Mouse (Mus musculus) hindbrain, postnatal 0 days (tissue): ENCODE results near the gene Ptpru. TPM values are rescaled to one million over a fixed set of nuclear protein-coding genes. Genes with fewer than 3 reads are reported as not detected.

ENCODE experiments used
- ATAC-seq: fragments of 200-750 bp; cut with Nextera tagmentation; 2 replicates; pipeline ENCODE4 v1.8.0; 2017; ENCODE audit warnings: mild to moderate bottlenecking, moderate TSS enrichment, moderate library complexity
- DNase-seq: peaks from one replicate; pipeline ENCODE4 v3.0.0-alpha.2; 2015; ENCODE audit warnings: low spot score
- H3K27ac ChIP-seq: fragments of 300-500 bp; sonication (generic); 2 replicates; pipeline ENCODE4 v1.5.1; 2014; ENCODE audit warnings: mild to moderate bottlenecking
- H3K27me3 ChIP-seq: fragments of 300-500 bp; sonication (generic); 2 replicates; pipeline ENCODE4 v1.6.1; 2014; ENCODE audit warnings: low read length, mixed read lengths; ENCODE audit not compliant: insufficient read depth
- H3K36me3 ChIP-seq: fragments of 300-500 bp; sonication (generic); 2 replicates; pipeline ENCODE4 v1.6.1; 2014; ENCODE audit warnings: low read length, mixed read lengths; ENCODE audit not compliant: insufficient read depth
- H3K4me1 ChIP-seq: fragments of 300-500 bp; sonication (generic); 2 replicates; pipeline ENCODE4 v1.6.1; 2014; ENCODE audit warnings: antibody characterized with exemption, low read length, mixed read lengths; ENCODE audit not compliant: insufficient read depth
- H3K4me2 ChIP-seq: fragments of 300-500 bp; sonication (generic); 2 replicates; pipeline ENCODE4 v1.6.1; 2014; ENCODE audit warnings: low read depth, mild to moderate bottlenecking, low read length, moderate library complexity, mixed read lengths
- H3K4me3 ChIP-seq: fragments of 300-500 bp; sonication (generic); 2 replicates; pipeline ENCODE4 v1.5.1; 2014; ENCODE audit warnings: low read length
- H3K9ac ChIP-seq: fragments of 300-500 bp; sonication (generic); replicated peaks from 2 replicates; pipeline ENCODE4 v1.6.1; 2014; ENCODE audit warnings: mild to moderate bottlenecking, low read length, moderate library complexity, mixed read lengths
- H3K9me3 ChIP-seq: fragments of 300-500 bp; sonication (generic); 2 replicates; pipeline ENCODE4 v1.6.1; 2016; ENCODE audit warnings: low read length, mixed read lengths
- CTCF ChIP-seq: IDR thresholded peaks from 2 replicates; pipeline ENCODE4 v1.5.1; 2016; ENCODE audit warnings: antibody characterized with exemption, control low read depth, low read depth
- whole genome bisulfite sequencing: fragments of 180-500 bp; shearing (Covaris S2); extraction: QIAGEN DNeasy Blood & Tissue Kit; methylation state at CpG from one replicate; pipeline ENCODE4 v1.1.7; 2014; 5-methylcytosine and 5-hydroxymethylcytosine counted together
- polyA plus RNA-seq: library from polyadenylated mRNA; unstranded; fragments of >200 nt; fragmentation: Nextera tagmentation; extraction: Ambion mirVana; gene quantifications from 2 replicates; pipeline ENCODE4 v1.2.1, GENCODE M21; 2015
- total RNA-seq: library from RNA; depleted of rRNA; stranded (reverse); fragments of >200 nt; gene quantifications from 2 replicates; pipeline ENCODE4 v1.2.3, GENCODE M21; 2014

Gene Ptpru
- total and polyA plus RNA-seq, 2 experiments from 2014 or later = 20.0 to 35.9 TPM

DNA sequence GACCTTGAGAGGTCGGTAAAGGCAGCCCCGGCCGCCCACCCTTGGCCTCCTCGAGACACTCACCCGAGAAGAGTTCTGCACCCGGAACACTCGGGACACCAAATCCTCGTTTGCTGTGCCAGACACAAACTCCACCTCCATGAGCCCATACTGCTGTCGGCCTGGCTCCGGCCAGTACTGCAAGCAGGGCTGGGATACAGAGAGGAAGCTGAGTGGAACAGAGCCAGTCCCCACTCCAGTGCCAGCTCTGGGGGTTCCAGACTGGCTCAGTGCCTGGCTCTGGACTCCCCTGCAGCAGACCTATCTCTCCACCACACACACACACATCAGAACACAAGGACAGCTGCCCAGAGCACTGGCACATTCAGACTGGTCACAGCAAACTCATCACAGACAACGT is 66.7 kb downstream of the Ptpru start:
- H3K4me2 ChIP-seq = no peak overlapping the region
- no peak overlapping the region for H3K27ac ChIP-seq
- ATAC-seq (peak; percentile 88), DNase-seq (peak; percentile 66)
- H3K27me3 ChIP-seq = no peaks in the 10 kb centered on the region
- H3K9me3 ChIP-seq = no peaks in the 10 kb centered on the region
- H3K4me3 ChIP-seq = no peak overlapping the region
- TF ChIP-seq CTCF = no peak
- 49% methylated on average over 11 of the region's 11 CpGs for WGBS
- no peak overlapping the region for H3K9ac ChIP-seq
- no peaks in the 10 kb centered on the region for H3K36me3 ChIP-seq
- no peaks in the 10 kb centered on the region for H3K4me1 ChIP-seq

DNA sequence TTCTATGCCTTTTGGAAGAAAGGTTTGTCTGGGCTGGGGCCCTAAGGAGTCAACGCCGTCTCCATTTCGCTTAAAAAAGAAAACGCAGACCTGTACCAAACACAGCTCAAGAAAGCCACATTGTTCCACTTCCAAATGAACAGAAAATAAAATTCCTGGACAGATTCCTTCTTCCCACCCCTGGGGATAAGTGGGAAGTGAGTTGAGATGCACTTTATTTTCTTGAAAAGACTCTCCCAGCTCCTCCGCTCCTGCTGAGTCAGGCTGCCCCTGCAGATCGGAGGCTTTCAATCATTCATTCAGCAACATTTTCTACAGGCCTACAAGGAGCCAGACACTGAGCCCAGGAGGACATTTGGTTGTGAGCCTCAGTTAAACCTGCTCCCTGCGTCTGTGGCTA is 74.2 kb downstream of the Ptpru start:
- Histone ChIP-seq H3K4me1 (no peaks in the 10 kb centered on the region), H3K27me3 (no peaks in the 10 kb centered on the region), H3K4me3 (no peak overlapping the region), H3K27ac (no peak overlapping the region), H3K4me2 (no peak overlapping the region), H3K9ac (no peak overlapping the region), H3K36me3 (no peaks in the 10 kb centered on the region), H3K9me3 (no peaks in the 10 kb centered on the region)
- DNase-seq (no peak), ATAC-seq (no peak)
- TF ChIP-seq CTCF = no peak
- 79% methylated on average over 7 of the region's 7 CpGs for WGBS

DNA sequence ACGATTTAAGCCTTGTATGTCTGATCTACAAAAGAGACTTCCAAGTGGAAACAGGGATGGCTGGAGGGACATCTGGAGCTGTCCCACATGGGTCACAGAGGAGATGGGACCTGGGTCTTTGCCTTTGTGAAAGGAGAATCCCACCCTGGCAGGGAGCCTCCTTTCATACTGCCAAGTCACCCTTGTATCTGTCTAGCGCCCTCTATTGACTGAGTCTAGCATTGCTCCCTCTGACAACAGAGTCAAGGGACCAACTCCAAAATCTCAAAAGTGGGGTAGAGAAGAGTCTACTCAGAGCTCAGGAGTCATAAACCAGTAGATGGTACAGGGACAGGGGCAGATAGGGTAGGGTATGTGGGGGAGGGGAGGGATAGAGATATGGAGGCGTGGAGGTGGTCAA is 74.6 kb downstream of the Ptpru start:
- Histone ChIP-seq H3K4me3 (no peak overlapping the region), H3K4me2 (no peak overlapping the region), H3K9ac (no peak overlapping the region), H3K9me3 (no peaks in the 10 kb centered on the region), H3K4me1 (no peaks in the 10 kb centered on the region), H3K27me3 (no peaks in the 10 kb centered on the region), H3K27ac (no peak overlapping the region), H3K36me3 (no peaks in the 10 kb centered on the region)
- DNase-seq = peak; percentile 16
- no peak for ATAC-seq
- WGBS = 69% methylated on average over 3 of the region's 3 CpGs
- TF ChIP-seq CTCF = peak; percentile 30; the same call in 1 of the 2 replicates

DNA sequence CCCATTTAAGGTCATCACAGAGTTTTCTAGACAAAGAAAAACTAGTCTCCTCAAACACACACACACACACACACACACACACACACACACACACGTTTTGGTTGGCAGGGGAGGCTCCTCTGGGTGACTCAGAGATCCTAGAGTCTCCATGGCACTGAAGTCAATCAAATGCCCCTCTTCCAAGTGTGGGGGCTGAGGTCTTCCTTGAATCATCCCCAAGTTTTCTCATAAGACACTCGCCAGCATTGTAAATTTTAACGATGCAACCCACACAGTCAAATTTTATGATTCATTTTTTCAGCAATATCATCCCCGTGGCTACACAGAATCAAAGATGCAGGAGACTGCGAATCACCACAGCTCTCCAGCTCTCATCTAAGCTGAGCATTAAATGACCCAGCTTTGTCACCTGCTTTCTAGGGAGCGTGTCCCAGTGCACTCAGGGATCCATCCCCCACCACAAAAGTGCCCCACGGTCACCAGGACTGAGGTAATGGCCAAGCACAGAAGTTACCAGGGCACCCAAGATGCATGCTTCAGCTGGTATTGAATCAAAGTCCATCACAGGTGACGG is 75.8 kb downstream of the Ptpru start:
- TF ChIP-seq CTCF = no peak
- no peaks in the 10 kb centered on the region for H3K27me3 ChIP-seq
- H3K27ac ChIP-seq = no peak overlapping the region
- no peaks in the 10 kb centered on the region for H3K36me3 ChIP-seq
- H3K4me3 ChIP-seq = no peak overlapping the region
- no peak for ATAC-seq
- no peak for DNase-seq
- WGBS = 66% methylated on average over 8 of the region's 8 CpGs
- H3K4me1 ChIP-seq = no peaks in the 10 kb centered on the region
- no peak overlapping the region for H3K9ac ChIP-seq
- H3K9me3 ChIP-seq = no peaks in the 10 kb centered on the region
- H3K4me2 ChIP-seq = no peak overlapping the region

DNA sequence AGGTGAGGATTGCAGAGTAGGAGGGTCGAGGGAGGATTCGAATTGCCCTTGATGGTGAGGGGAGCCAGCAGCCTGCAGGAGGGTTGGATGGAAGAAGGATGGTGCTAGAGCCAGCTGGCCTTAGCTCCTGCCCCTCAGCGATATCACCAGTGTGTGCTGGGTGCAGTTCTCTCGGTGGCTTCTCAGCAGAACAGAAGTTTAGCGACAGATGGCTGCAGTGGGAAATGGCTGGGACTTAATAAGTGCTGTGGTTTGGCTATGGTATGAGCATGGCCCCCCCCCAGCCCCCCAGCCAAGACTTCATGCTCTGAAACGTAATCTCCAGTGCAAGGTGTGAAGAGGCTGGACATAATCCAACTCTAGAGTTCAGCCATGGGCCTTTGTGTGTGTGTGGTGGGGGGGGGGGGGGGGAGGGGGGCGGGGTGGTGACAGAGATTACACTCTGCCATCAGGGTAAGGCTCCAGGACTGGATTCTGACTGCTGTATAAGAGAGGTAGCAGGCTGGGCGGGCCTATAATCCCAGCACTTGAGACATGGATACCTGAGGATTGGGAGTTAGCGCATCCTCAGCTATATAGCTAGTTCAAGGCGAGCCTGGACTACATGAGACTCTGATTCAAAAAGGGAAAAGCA is 85.8 kb downstream of the Ptpru start:
- no peaks in the 10 kb centered on the region for H3K27me3 ChIP-seq
- no peaks in the 10 kb centered on the region for H3K9me3 ChIP-seq
- H3K4me3 ChIP-seq = no peak overlapping the region
- no peak overlapping the region for H3K9ac ChIP-seq
- peak overlapping the region; percentile 12; the same call in 1 of the 2 replicates for H3K27ac ChIP-seq
- DNase-seq (peak; percentile 66), ATAC-seq (peak; percentile 53; the same call in 1 of the 2 replicates)
- 55% methylated on average over 9 of the region's 10 CpGs for WGBS
- no peak overlapping the region for H3K4me2 ChIP-seq
- H3K36me3 ChIP-seq = no peaks in the 10 kb centered on the region
- TF ChIP-seq CTCF = no peak
- peaks cover 10% of the 10 kb centered on the region for H3K4me1 ChIP-seq

DNA sequence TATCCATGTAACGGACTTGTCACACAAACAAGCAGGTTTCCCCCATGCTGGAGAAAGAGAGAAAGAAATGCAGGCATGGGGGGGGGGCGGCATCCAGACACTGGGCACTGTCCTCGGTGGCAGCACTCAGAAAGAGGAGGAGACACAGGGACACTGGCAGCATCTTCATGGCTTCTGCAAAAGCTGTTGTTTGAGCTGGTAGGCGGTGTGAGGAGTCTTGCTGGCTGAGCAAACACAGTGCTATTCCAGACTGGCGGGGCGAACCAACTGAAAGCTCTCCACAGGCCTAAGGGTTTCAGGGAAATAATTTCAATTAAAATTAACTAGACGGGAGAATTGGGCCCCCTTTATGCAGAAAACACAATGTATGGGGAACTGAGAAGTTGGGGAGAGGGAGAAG is 86.5 kb downstream of the Ptpru start:
- WGBS = 41% methylated on average over 7 of the region's 7 CpGs
- ATAC-seq (no peak), DNase-seq (peak; percentile 29)
- Histone ChIP-seq H3K9ac (no peak overlapping the region), H3K27me3 (no peaks in the 10 kb centered on the region), H3K27ac (peak overlapping the region; percentile 12; the same call in 1 of the 2 replicates), H3K4me2 (no peak overlapping the region), H3K4me3 (no peak overlapping the region), H3K9me3 (no peaks in the 10 kb centered on the region), H3K36me3 (no peaks in the 10 kb centered on the region), H3K4me1 (peaks cover 10% of the 10 kb centered on the region)
- no peak for TF ChIP-seq CTCF

DNA sequence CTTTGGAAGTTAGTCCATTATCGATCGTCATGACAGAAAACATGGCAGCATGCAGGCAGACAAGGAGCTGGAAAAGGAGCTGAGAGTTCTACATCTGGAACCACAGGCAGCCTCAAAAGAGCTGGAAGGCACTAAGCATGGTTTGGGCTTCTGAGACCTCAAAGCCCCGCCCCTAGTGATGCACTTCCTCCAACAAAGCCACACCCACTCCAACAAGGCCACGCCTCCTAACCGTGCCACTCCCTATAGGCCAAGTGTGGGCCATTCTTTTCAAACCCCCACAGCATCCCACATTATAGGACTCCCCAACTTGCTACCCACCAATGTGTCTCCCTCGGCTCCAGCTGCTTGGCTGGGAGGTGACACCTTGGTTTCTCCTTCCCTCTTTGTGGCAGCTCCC is 88.3 kb downstream of the Ptpru start:
- H3K4me3 ChIP-seq = no peak overlapping the region
- H3K4me1 ChIP-seq = peaks cover 10% of the 10 kb centered on the region
- no peak overlapping the region for H3K9ac ChIP-seq
- H3K27me3 ChIP-seq = no peaks in the 10 kb centered on the region
- no peak for DNase-seq
- ATAC-seq = no peak
- TF ChIP-seq CTCF = no peak
- H3K4me2 ChIP-seq = no peak overlapping the region
- no peak overlapping the region for H3K27ac ChIP-seq
- WGBS = 86% methylated on average over 6 of the region's 6 CpGs
- no peaks in the 10 kb centered on the region for H3K36me3 ChIP-seq
- H3K9me3 ChIP-seq = no peaks in the 10 kb centered on the region
